Mouse (Mus musculus): Measurements from ENCODE around the gene Abca1. TPM values are rescaled to one million over a fixed set of nuclear protein-coding genes. Genes with fewer than 3 reads are reported as not detected.

Gene Abca1
- total RNA-seq, 1 experiment from 2014 or later = 86.1 TPM

DNA sequence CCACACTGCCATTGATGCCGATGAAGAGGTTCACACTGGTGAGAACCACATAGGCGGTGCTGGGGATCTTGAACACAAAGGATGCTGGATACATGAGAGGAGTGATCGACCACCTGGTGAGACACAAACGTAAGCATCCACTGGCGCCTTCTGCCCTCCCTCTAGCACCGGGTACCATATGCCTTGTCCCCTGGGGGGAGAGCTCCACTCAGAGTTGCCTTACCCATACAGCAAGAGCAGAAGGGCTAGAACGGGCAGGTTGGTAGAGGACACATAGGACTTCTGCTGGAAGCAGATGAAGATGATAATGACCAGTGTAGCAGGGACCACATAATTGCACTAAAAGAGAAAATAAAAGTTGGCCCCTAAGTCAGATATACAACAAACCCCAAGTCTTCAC, 113.9 kb downstream of the Abca1 start:
- no peak for ATAC-seq (ENCODE audit: extremely low read depth, insufficient number of reproducible peaks, low FRiP score, poor library complexity, severe bottlenecking)

DNA sequence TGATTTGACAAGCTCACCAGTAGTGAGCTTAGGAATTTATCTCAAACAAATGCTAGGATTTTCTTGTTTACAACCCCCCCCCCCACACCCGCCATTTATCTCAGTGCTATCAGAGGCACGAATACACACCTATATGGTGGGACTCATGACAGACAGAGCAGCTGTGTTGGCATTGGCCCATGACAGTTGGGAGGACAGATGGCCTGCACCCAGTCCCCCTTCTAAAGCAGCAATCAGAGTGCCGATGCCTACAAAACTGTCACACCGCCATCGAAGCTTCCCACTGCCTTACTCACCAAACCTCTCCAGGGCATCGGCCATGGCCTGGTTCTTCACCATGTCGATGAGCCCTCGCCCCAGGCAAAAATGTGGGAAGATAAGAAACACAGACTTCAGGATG, 115.9 kb downstream of the Abca1 start:
- no peak for ATAC-seq (ENCODE audit: extremely low read depth, insufficient number of reproducible peaks, low FRiP score, poor library complexity, severe bottlenecking)

DNA sequence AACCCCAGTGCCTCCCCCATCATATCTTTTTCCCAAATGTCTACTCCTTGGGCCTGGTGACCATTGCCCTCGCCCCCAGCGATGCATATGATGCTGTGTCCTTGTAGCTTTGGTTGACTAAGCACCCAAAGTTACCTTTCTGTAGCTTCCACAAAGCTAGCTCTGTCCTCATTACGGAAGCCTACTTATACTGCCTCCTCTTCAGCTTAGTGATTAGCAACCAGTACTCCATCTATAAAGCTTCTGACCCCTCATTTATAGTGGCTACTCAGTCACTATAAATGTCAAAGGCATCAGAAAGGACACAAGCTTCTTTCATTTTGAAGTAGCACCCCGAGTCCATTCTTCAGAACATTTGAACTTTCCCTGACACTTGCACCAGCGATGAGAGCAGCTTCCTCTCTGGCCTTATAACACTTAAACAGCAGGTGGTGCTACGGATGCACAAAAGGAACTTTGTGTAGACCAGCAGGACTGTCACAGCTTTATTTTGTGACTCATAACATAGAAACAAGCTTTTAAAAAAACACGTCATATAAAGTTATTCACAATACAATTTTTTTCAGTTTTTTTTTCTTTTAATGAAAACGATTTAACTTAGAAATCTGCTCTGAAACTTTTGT, 129.3 kb downstream of the Abca1 start:
- no peak for ATAC-seq (ENCODE audit: extremely low read depth, insufficient number of reproducible peaks, low FRiP score, poor library complexity, severe bottlenecking)

DNA sequence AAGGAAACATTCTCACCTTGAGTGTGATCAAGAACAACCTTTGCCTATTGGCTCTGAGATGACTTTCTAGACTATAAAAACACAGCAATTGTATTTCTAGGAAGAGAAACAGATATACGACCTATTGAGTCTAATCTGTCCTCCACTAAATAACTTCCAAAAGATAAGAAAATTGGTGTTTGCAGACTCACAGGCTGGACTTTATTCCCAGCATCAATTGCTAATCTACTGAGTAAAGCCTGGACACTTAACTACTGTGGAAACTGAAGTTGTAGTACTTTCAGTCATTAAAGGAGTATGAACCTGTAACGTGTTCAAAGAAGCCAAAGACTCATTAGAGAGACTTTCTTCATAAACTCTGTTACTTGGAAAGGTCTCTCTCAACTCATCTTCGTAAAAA, 131.9 kb downstream of the Abca1 start:
- ATAC-seq (ENCODE audit: extremely low read depth, insufficient number of reproducible peaks, low FRiP score, poor library complexity, severe bottlenecking) = no peak

DNA sequence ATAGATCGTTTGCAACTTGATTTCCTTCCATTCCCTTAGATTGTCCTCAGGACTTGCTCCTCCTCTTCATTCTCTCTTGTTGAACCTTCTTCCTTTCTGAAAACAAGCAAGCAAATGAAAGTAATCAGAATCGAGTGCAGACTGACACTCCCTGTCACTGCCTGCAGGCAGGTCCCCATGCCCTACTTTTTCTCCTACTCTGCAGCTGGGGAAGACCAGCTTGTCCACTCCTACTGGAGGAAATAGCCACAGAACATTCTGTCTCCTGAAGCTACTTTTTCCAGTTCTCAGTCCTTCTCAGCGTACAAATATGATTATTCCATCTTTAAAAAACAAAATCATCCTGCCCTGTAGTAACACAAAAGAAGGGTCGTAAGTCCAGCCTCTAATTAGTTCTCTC, 135.3 kb downstream of the Abca1 start:
- no peak for ATAC-seq (ENCODE audit: extremely low read depth, insufficient number of reproducible peaks, low FRiP score, poor library complexity, severe bottlenecking)

DNA sequence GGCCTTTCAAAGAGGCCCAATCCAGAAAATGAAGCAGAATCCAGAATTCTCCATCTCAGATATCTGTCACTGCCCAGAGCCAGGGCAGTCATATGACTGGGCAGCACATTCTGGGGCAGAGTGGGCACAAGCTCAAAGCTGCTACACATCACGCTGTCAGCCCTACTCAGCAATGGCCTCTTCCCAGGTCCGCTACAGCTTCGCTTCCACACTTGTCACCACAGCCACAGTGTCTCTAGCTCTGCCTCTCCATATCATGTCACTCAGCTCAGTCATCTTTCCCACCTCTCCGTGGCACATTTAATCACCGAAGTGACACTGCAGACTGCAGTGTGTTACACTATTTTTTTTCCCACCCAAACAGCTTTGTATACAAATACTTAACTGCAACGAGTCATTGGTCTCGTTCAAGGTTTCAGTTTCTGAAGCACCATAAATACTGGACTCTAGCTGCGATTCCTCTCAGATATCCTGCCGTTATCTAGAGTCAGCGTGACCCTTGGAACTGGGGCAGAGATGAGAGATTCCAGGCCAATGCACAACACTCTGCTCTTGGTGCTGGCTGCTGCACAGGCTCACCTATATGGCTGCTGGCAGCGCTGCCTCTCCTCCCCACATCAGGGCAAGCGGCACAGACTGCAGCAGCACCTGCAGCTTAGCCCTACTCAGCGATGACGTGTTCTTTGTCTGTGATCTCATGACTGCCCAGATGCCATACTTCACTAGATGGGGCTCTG, 136.3 kb downstream of the Abca1 start:
- ATAC-seq (ENCODE audit: extremely low read depth, insufficient number of reproducible peaks, low FRiP score, poor library complexity, severe bottlenecking) = no peak

DNA sequence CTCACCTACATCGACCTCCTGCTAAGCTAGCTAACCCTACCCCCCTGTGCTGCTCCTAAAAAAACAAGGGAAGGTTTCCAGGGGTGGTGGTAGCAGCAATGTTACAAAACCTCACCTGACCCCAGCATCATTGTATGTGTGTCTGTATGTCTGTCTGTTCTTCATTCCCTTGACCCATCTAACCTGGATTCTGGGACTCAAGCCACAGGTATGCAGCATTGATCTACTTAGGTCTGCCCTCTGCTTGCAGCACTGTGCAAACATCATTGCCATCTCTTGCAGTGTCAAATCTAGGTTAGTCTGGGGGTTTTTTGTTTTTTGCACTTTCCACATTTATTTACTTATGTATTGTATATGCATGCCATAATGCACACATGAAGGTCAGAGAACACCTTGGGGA, 141.3 kb downstream of the Abca1 start:
- no peak for ATAC-seq (ENCODE audit: extremely low read depth, insufficient number of reproducible peaks, low FRiP score, poor library complexity, severe bottlenecking)

DNA sequence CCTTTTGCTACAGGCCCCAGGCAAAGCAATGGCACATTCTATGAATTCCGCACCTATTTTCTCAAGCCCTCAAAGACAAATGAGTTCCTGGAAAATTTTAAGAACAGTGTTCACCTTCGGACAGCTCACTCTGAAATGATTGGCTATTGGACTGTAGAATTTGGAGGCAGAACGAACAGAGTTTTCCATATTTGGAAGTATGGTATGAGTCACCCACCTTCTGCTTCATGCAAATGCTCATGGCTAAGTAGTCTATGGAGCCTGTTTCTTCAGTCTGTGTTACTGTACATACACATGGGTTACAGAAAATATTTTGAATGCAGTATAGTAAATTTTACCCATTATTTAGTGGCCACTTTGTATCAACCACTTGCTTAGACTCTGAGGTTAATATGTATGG, 144.7 kb downstream of the Abca1 start:
- no peak for ATAC-seq (ENCODE audit: extremely low read depth, insufficient number of reproducible peaks, low FRiP score, poor library complexity, severe bottlenecking)

DNA sequence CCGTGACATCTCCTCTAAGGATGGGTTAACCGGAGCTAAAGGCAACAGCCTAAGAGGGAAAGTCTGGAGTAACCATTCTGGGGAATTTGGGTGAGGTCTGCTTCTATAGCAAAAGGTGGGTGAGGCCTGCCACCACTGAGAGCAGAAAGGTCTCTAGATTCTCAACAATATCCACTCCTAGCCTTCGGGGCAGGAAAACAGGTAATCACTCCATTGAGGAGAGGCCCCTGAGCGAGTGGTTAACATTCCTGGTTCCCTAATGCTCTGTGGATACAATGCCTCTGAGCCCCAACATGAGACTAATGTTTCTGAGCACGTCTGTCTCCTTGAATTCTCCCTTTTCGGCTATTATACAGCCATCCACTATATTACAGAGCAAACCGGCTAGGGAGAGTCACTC, 145.3 kb downstream of the Abca1 start:
- no peak for ATAC-seq (ENCODE audit: extremely low read depth, insufficient number of reproducible peaks, low FRiP score, poor library complexity, severe bottlenecking)

DNA sequence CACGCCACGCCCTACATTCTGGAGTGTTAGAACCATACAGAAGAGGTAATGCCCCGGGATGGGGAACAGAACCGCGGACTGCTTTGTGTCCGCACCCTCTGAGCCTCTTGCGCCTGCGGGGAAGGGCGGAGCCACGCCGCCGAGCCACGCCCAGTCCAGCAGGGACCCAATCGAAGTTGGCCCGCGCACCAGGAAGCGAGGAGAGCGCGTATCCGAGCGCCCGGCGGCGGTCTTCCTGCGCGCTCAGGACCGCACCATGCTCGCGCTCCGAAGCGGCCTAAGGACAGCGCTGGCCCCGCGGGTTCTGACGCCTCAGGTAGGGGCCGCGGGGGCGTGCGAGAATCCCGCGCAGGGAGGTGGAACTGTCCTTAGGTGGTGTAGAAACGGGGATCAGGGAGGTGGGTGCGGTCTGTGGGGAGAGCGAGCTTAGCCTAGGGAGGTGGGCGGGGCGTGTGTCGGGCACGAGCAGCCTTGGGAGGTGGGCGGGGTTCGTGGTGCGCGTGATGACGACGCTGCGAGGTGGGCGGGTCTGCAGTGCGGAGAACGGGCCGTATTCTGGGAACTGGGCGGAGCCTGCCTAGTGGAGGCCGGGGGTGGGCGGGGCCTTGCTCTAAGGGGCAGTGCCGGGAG, 147.8 kb downstream of the Abca1 start, which contains the start of gene Nipsnap3b:
TSS of gene Nipsnap3b (plus strand) at position 149 of the 630 bp plus-strand sequence.
- peak; percentile 94 for ATAC-seq (ENCODE audit: extremely low read depth, insufficient number of reproducible peaks, low FRiP score, poor library complexity, severe bottlenecking)

DNA sequence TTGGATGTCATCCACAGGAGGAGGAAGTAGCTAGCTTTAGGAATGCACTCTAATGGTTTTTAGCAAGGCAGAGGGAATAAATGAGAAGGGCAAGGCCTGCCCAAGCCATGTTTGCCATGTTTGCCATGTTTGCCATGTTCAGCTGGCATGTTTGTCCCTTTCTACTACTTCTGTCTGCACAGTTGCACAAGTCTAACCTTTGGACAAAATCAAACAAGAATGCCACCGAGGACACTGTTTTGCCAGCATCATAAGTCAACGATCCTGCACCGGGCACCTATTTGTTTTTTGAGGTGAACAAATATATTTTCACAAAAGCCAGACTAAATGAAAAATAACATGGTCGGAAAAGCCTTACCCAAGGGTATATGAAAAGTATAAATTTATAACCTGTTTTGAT, 149.8 kb downstream of the Abca1 start:
- no peak for ATAC-seq (ENCODE audit: extremely low read depth, insufficient number of reproducible peaks, low FRiP score, poor library complexity, severe bottlenecking)

DNA sequence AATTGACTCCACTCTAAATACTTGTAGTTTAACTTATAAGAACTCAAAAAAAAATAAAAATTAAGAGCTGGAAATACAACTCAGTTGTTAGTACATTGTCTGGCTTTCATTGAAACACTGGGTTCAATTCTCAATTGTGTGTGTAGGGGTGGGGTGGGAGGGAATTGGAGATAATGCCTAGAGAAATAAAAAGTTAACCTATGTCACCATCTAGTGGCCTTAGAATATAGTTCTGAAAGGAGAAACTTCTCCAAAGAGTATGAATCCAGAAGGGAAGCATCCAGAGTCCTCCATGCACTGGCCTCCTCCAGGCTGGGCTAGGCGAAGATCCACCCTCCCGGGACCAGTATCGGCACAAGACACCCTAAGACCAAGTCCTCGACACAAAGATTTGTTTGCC, 150.5 kb downstream of the Abca1 start:
- no peak for ATAC-seq (ENCODE audit: extremely low read depth, insufficient number of reproducible peaks, low FRiP score, poor library complexity, severe bottlenecking)

DNA sequence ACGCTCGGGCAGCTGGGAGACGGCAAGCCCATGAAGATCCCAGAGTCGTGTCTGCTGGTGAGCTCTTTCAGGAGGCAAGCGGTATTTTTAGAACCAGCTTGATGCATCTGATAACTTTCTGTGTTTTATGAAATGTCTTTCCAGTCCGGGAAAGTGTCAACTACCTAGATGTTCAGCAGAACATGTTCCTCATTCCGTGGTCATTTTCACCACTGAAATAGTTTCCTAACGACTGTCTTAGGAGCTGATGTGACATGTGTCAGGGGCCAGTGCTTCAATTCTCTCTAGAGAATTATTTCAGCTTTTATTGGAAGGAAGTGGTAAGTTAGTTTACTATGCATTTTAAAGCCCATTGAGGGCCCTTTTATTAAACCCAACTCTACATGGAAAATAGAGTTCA, 159.5 kb downstream of the Abca1 start:
- no peak for ATAC-seq (ENCODE audit: extremely low read depth, insufficient number of reproducible peaks, low FRiP score, poor library complexity, severe bottlenecking)

DNA sequence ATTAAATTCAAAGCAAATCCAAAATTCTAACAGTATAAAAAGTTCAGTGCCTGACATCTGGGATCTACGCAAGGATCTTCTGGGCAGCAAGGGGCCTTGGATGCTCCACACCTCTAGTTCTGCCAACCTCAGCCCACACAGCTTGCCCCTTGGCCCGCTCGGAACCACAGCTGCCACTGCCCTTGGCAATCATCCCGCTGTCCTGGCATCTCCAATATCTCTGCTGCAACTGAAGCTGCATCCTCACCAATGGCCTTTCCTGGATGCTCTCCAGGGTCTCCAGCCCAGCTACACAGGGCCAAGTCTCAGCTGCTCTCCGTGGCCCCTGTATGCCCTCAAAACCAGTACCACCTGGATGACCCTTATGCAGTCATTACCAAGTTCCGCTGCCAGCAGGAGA, 160.2 kb downstream of the Abca1 start:
- no peak for ATAC-seq (ENCODE audit: extremely low read depth, insufficient number of reproducible peaks, low FRiP score, poor library complexity, severe bottlenecking)

DNA sequence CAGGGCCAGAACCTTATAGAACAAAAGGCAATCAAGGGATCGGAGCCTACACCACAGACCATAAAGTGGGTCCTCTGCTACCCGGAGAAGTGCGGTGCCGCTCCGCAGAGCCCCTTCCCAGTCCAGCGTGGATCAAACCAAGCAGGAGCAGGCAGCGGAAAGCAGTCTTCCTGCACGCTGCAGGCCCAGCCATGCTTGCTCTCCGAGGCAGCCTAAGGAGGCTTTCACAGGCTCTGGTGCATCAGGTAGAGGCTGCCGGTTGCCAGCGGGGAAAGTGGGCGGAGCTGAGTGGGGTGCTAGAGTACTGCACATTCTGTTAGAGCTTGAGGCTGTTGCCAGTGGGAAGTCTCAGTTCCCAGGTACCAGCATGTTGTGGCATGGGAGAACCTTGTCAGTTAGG, 170.4 kb downstream of the Abca1 start, which contains the start of gene Nipsnap3a:
TSS of gene Nipsnap3a (plus strand) at position 25 of the 400 bp plus-strand sequence.
- ATAC-seq (ENCODE audit: extremely low read depth, insufficient number of reproducible peaks, low FRiP score, poor library complexity, severe bottlenecking) = no peak

DNA sequence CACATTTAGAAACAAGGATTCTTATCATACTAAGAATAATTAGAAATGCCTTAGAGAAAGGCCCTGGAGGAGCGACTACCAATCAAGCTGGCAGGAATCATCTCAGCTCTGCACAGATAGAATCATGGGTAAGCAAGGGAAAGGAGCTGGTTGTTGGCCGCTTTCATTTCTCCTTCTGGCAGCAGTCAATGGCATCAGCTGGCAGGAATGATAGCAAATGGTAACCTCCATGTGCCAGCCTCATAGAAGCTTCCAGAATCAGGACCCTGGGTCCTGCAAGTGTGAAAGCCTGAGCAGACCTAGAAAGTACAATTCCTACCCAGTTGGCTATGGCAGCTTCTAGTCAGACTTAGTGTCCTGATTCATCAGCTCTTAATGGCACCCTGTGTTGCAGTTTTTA, 173.4 kb downstream of the Abca1 start:
- no peak for ATAC-seq (ENCODE audit: extremely low read depth, insufficient number of reproducible peaks, low FRiP score, poor library complexity, severe bottlenecking)

DNA sequence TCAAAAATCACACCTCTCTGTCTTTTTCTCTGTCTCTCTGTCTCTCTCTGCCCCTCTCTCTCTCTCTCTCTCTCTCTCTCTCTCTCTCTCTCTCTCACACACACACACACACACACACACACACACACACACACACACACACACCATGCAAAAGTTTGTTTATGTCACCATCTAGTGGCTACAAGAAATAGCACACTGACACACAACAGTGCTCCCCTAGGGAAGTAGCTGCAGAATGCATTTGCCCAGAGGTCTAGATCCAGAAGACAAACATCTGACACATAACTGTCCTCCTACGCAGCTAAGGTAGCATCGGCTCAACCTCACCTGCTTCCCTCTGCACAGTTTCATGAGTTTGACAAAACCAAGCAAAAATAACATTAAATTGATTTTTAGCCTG, 174.5 kb downstream of the Abca1 start:
- no peak for ATAC-seq (ENCODE audit: extremely low read depth, insufficient number of reproducible peaks, low FRiP score, poor library complexity, severe bottlenecking)
